Mouse (Mus musculus): ENCODE results near the gene Gal3st2c. TPM values are rescaled to one million over a fixed set of nuclear protein-coding genes. Genes with fewer than 3 reads are reported as not detected.

The Gal3st2c gene
- total and polyA plus RNA-seq, 3 experiments: not detected

DNA sequence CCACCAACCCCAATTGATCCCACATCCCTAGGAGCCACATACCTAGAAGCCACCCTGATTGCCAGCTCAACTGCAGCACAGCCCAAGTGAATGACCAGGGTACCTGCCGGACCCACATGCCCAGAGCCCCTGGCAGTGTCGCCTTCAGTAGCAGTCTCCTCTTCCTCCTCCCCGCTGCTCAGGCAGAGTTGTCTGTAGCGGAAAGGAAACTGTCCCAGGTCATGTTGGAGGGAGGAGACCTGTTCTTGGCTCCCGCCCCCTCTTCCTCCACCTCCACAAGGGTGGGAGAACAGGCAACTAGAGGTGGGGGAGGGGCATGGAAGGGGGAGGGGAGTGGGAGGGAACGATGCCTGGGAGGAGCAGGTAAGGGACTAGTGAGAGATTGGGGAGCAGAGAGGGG is 62.1 kb downstream of the Gal3st2c start, which contains the start of gene Pdcd1:
Pdcd1 (minus strand) TSS at position 181 of the 400 bp plus-strand sequence.
- Histone ChIP-seq H3K4me3 (replicated peaks in 1 of 3; ENCODE audit: low read depth in 2 of 3, low read length in 2 of 3, poor library complexity in 1 of 3) (peak within 1 kb of the TSS; percentile 57 to 67 (median 66)), H3K27me3 (replicated peaks) (no peaks in the 10 kb centered on the region), H3K9ac (ENCODE audit: insufficient read depth, low read depth) (peak within 1 kb of the TSS; percentile 24), H3K27ac (ENCODE audit: insufficient read depth, low read depth) (peak within 1 kb of the TSS; percentile 65), H3K4me1 (ENCODE audit: control insufficient read depth in 1 of 2, insufficient read depth in 2 of 2) (peaks cover 19 to 74% of the 10 kb centered on the region in 2 experiments), H3K4me2 (ENCODE audit: insufficient read depth, low read depth, poor library complexity, severe bottlenecking) (peak within 1 kb of the TSS; percentile 59), H3K36me3 (replicated peaks in 1 of 2; ENCODE audit: control insufficient read depth in 1 of 2, insufficient read depth in 1 of 2, low read length in 1 of 2) (peaks cover 0 to 10% of the 10 kb centered on the region in 2 experiments), H3K79me2 (replicated peaks; ENCODE audit: control insufficient read depth, extremely low read depth, insufficient read depth, poor library complexity, severe bottlenecking) (peaks cover 11% of the 10 kb centered on the region), H3K9me3 (replicated peaks; ENCODE audit: low read length) (no peaks in the 10 kb centered on the region)
- TF ChIP-seq NELFE (IDR thresholded peaks at IDR 0.05; ENCODE audit: low read depth, low read length) (peak; percentile 46), POLR2A (IDR thresholded peaks at IDR 0.05; ENCODE audit: low read depth, low read length) (peak; percentile 85), CHD2 (IDR thresholded peaks at IDR 0.05; ENCODE audit: low read length) (peak; percentile 93), TCF12 (IDR thresholded peaks at IDR 0.05; ENCODE audit: low read depth, low read length) (peak; percentile 76), TBP (conservative IDR thresholded peaks at IDR 0.05; ENCODE audit: low read depth, low read length) (peak; percentile 82; the same call in 1 of the 2 replicates), MXI1 (IDR thresholded peaks at IDR 0.05; ENCODE audit: low read depth, low read length) (no peak), CTCF (conservative IDR thresholded peaks at IDR 0.05 in 1 of 2, IDR thresholded peaks at IDR 0.05 in 1 of 2; ENCODE audit: low read depth in 2 of 2, low read length in 2 of 2) (no peak), MYC (IDR thresholded peaks at IDR 0.05; ENCODE audit: low read depth, low read length) (no peak)
- dilution Hi-C loops (cut with MboI; ENCODE audit: extremely low pct_ligation_motif_present, extremely low pct_unique_long_range_greater_than_20kb, low sequenced_read_pairs) (no loop called here), in situ Hi-C loops (cut with MboI; ENCODE audit: low pct_ligation_motif_present, low pct_unique_long_range_greater_than_20kb, low sequenced_read_pairs) (no loop called here)
- peak; percentile 78 for DNase-seq (ENCODE audit: extremely low read depth)

DNA sequence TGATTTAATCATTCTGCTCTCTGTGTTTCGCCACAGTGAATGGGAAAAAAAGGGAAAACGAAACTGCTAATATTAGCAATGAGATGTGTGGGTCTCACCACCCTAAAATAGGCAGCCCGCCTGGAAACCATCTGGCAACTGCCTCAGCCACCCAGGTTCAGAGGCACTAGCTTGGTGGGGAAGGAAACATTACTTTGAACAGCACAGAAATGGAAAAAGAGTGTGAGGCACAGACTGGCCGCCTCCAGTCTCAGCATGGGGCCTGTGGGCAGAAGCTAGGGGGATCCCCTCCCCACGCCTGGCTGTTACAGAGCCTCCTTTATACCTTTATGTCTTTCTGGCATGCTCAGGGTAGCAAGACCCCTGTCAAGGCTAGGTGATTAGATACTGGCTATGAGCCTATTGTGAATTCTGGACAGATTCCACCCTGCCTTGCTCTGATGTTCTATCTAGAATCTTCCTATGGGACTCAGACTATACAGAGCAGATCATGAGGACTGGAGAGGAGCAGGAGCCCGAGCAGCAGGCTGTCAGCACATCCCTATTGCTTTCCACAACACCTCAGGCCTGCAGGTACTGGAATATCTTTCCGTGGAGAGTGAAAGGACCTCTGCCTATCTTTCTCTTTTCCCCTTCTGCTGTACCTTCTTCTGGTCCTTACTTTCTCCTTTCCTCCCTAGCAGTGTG is 63.4 kb downstream of the Gal3st2c start:
- peaks cover 19 to 63% of the 10 kb centered on the region in 2 experiments for H3K4me1 ChIP-seq (ENCODE audit: control insufficient read depth in 1 of 2, insufficient read depth in 2 of 2)
- TF ChIP-seq UBTF (IDR thresholded peaks at IDR 0.05; ENCODE audit: low read depth, low read length) (no peak), MEF2A (IDR thresholded peaks at IDR 0.05; ENCODE audit: borderline replicate concordance, low read depth, low read length) (peak; percentile 99), RCOR1 (conservative IDR thresholded peaks at IDR 0.05; ENCODE audit: low read depth, low read length) (no peak), ELF1 (IDR thresholded peaks at IDR 0.05; ENCODE audit: low read depth, low read length) (no peak), EP300 (IDR thresholded peaks at IDR 0.05; ENCODE audit: low read length) (peak; percentile 70), TBP (conservative IDR thresholded peaks at IDR 0.05; ENCODE audit: low read depth, low read length) (no peak), ZMIZ1 (IDR thresholded peaks at IDR 0.05; ENCODE audit: low read depth, low read length) (no peak), GABPA (IDR thresholded peaks at IDR 0.05; ENCODE audit: insufficient replicate concordance, low read depth, low read length) (no peak), ZNF384 (IDR thresholded peaks at IDR 0.05; ENCODE audit: low read depth, low read length) (peak; percentile 31), CHD1 (IDR thresholded peaks at IDR 0.05; ENCODE audit: low read depth, low read length) (no peak), TCF12 (IDR thresholded peaks at IDR 0.05; ENCODE audit: low read depth, low read length) (peak; percentile 92), POLR2A (IDR thresholded peaks at IDR 0.05; ENCODE audit: low read depth, low read length) (no peak), ETS1 (conservative IDR thresholded peaks at IDR 0.05; ENCODE audit: low read depth, low read length) (peak; percentile 93), MXI1 (IDR thresholded peaks at IDR 0.05; ENCODE audit: low read depth, low read length) (0 out of 2 replicates have a peak, but pooled peaks have one; percentile 26), SIN3A (IDR thresholded peaks at IDR 0.05; ENCODE audit: low read length) (no peak), ZKSCAN1 (IDR thresholded peaks at IDR 0.05; ENCODE audit: borderline replicate concordance, low read depth, low read length) (no peak), HCFC1 (IDR thresholded peaks at IDR 0.05; ENCODE audit: low read depth, low read length) (no peak), CHD2 (IDR thresholded peaks at IDR 0.05; ENCODE audit: low read length) (no peak), IRF4 (IDR thresholded peaks at IDR 0.05; ENCODE audit: low read depth, low read length) (peak; percentile 93), NRF1 (IDR thresholded peaks at IDR 0.05; ENCODE audit: low read depth, low read length) (no peak), MAX (IDR thresholded peaks at IDR 0.05; ENCODE audit: low read length) (no peak), ZC3H11A (IDR thresholded peaks at IDR 0.05; ENCODE audit: low read depth, low read length) (no peak), MYC (IDR thresholded peaks at IDR 0.05; ENCODE audit: low read depth, low read length) (no peak), BHLHE40 (IDR thresholded peaks at IDR 0.05; ENCODE audit: low read depth, low read length) (peak; percentile 67), NELFE (IDR thresholded peaks at IDR 0.05; ENCODE audit: low read depth, low read length) (no peak), USF1 (IDR thresholded peaks at IDR 0.05; ENCODE audit: low read depth, low read length) (no peak), JUN (IDR thresholded peaks at IDR 0.05; ENCODE audit: insufficient read depth, low read depth, low read length) (peak; percentile 30; the same call in 1 of the 2 replicates)
- no peaks in the 10 kb centered on the region for H3K9me3 ChIP-seq (replicated peaks; ENCODE audit: low read length)
- H3K27ac ChIP-seq (ENCODE audit: insufficient read depth, low read depth): peak overlapping the region; percentile 65
- peaks cover 8% of the 10 kb centered on the region for H3K79me2 ChIP-seq (replicated peaks; ENCODE audit: control insufficient read depth, extremely low read depth, insufficient read depth, poor library complexity, severe bottlenecking)
- no peak overlapping the region for H3K4me3 ChIP-seq (replicated peaks in 1 of 3; ENCODE audit: low read depth in 2 of 3, low read length in 2 of 3, poor library complexity in 1 of 3)
- in situ Hi-C loops (cut with MboI; ENCODE audit: low pct_ligation_motif_present, low pct_unique_long_range_greater_than_20kb, low sequenced_read_pairs): no loop called here
- H3K27me3 ChIP-seq (replicated peaks): no peaks in the 10 kb centered on the region
- peak overlapping the region; percentile 59 for H3K4me2 ChIP-seq (ENCODE audit: insufficient read depth, low read depth, poor library complexity, severe bottlenecking)
- peaks cover 0 to 4% of the 10 kb centered on the region in 2 experiments for H3K36me3 ChIP-seq (replicated peaks in 1 of 2; ENCODE audit: control insufficient read depth in 1 of 2, insufficient read depth in 1 of 2, low read length in 1 of 2)
- peak; percentile 79 for DNase-seq (ENCODE audit: extremely low read depth)
- no peak overlapping the region for H3K9ac ChIP-seq (ENCODE audit: insufficient read depth, low read depth)
- dilution Hi-C loops (cut with MboI; ENCODE audit: extremely low pct_ligation_motif_present, extremely low pct_unique_long_range_greater_than_20kb, low sequenced_read_pairs): no loop called here

All from CH12.LX (cell line).